Mouse (Mus musculus) urinary bladder, adult 18-20 months (tissue): ENCODE measurements at regions not wholly inside any gene's neighbourhood (a gene's known extent, or its start where the extent isn't known, plus 50 kb on each side); places are given as distances from the start of the nearest gene placed in this dataset.

Experiments
- DNase-seq, 2 experiments: peaks; one replicate each; pipeline ENCODE4 v3.0.0; 2022; ENCODE audit warnings: low spot score in 2 of 2, mixed read lengths in 2 of 2

- no peak for DNase-seq
Observed at GRCm38 (mm10) chr8:64421502-64422199, 215.6 kb upstream of the Tll1 start.

GRCm38 (mm10) chr8:64412488-64413188, 206.6 kb upstream of the Tll1 start:
- no peak for DNase-seq

- DNase-seq, result no peak
Observed at GRCm38 (mm10) chr8:64406775-64407490, 200.9 kb upstream of the Tll1 start.

- no peak for DNase-seq
Observed at GRCm38 (mm10) chr8:64399554-64399953, 193.5 kb upstream of the Tll1 start.

- no peak for DNase-seq
Observed at GRCm38 (mm10) chr8:64397876-64398275, 191.8 kb upstream of the Tll1 start.

GRCm38 (mm10) chr8:64395816-64396215, 189.7 kb upstream of the Tll1 start:
- no peak for DNase-seq

- no peak for DNase-seq
Observed at GRCm38 (mm10) chr8:64389488-64389887, 183.4 kb upstream of the Tll1 start.

GRCm38 (mm10) chr8:64388299-64388698, 182.2 kb upstream of the Tll1 start:
- DNase-seq, result no peak

GRCm38 (mm10) chr8:64379732-64380349, 173.8 kb upstream of the Tll1 start:
- DNase-seq, result no peak

- DNase-seq, result no peak
Observed at GRCm38 (mm10) chr8:64377830-64378229, 171.8 kb upstream of the Tll1 start.

GRCm38 (mm10) chr8:64375509-64375908, 169.4 kb upstream of the Tll1 start:
- no peak for DNase-seq

- no peak for DNase-seq
Observed at GRCm38 (mm10) chr8:64374980-64375379, 168.9 kb upstream of the Tll1 start.

- DNase-seq, result no peak
Observed at GRCm38 (mm10) chr8:64369973-64370372, 163.9 kb upstream of the Tll1 start.

- DNase-seq, result no peak
Observed at GRCm38 (mm10) chr8:64367906-64368305, 161.8 kb upstream of the Tll1 start.

- DNase-seq, result no peak
Observed at GRCm38 (mm10) chr8:64366974-64367266, 160.8 kb upstream of the Tll1 start.

GRCm38 (mm10) chr8:64366226-64366973, 160.3 kb upstream of the Tll1 start:
- DNase-seq, result no peak

- DNase-seq, result no peak
Observed at GRCm38 (mm10) chr8:64357092-64357491, 151.0 kb upstream of the Tll1 start.

- no peak for DNase-seq
Observed at GRCm38 (mm10) chr8:64348082-64348646, 142.1 kb upstream of the Tll1 start.

- DNase-seq, result no peak
Observed at GRCm38 (mm10) chr8:64347490-64347889, 141.4 kb upstream of the Tll1 start.

- no peak for DNase-seq
Observed at GRCm38 (mm10) chr8:64346428-64346827, 140.4 kb upstream of the Tll1 start.

- DNase-seq, result no peak
Observed at GRCm38 (mm10) chr8:64344933-64345332, 138.9 kb upstream of the Tll1 start.
